Mouse (Mus musculus) liver, adult 2 months (tissue): ENCODE results near the gene Kif28. TPM values are rescaled to one million over a fixed set of nuclear protein-coding genes. Genes with fewer than 3 reads are reported as not detected.

ENCODE experiments used
- DNase-seq: peaks from one replicate; pipeline ENCODE4 v3.0.0-alpha.2; 2011; ENCODE audit warnings: low read depth, low spot score; ENCODE audit errors: extremely low read depth
- H3K27ac ChIP-seq: fragments of 200-500 bp; replicated peaks from 2 replicates; pipeline ENCODE4 v1.5.1; 2012; ENCODE audit warnings: low read depth, mild to moderate bottlenecking, control low read depth, inconsistent platforms, low read length; ENCODE audit not compliant: insufficient read depth
- H3K27me3 ChIP-seq: fragments of 200-500 bp; 2 replicates; pipeline ENCODE4 v1.6.1; 2012; ENCODE audit warnings: mild to moderate bottlenecking, moderate library complexity, low read length, inconsistent platforms; ENCODE audit not compliant: control insufficient read depth, insufficient read depth
- H3K36me3 ChIP-seq: fragments of 200-500 bp; 2 replicates; pipeline ENCODE4 v1.6.1; 2012; ENCODE audit warnings: low read length, inconsistent platforms; ENCODE audit not compliant: control insufficient read depth, insufficient read depth
- H3K4me1 ChIP-seq: fragments of 200-500 bp; 2 replicates; pipeline ENCODE4 v1.6.1; 2011; ENCODE audit warnings: low read length; ENCODE audit not compliant: control insufficient read depth, insufficient read depth
- H3K4me3 ChIP-seq: fragments of 200-500 bp; 2 replicates; pipeline ENCODE4 v1.5.1; 2011; ENCODE audit warnings: low read depth, mild to moderate bottlenecking, control low read depth, low read length, moderate library complexity; ENCODE audit not compliant: insufficient read depth
- H3K79me2 ChIP-seq: fragments of 200-500 bp; 2 replicates; pipeline ENCODE4 v1.6.1; 2012; ENCODE audit warnings: inconsistent platforms, mild to moderate bottlenecking, low read length, moderate library complexity; ENCODE audit not compliant: control insufficient read depth, insufficient read depth
- H3K9ac ChIP-seq: fragments of 200-500 bp; 2 replicates; pipeline ENCODE4 v1.6.1; 2012; ENCODE audit warnings: low read depth, mild to moderate bottlenecking, control low read depth, inconsistent platforms, low read length
- CTCF ChIP-seq: fragments of 200-500 bp; IDR thresholded peaks from 2 replicates; pipeline ENCODE4 v1.5.1; 2011; ENCODE audit warnings: low read depth, low read length, control low read depth
- POLR2A ChIP-seq: fragments of 200-500 bp; IDR thresholded peaks from 2 replicates; pipeline ENCODE4 v1.6.1; 2011; ENCODE audit warnings: low read length, control low read depth; ENCODE audit not compliant: insufficient read depth; ENCODE audit errors: extremely low read depth
- WGBS: fragments of 180-500 bp; shearing (Covaris S2); methylation state at CpG from one replicate; pipeline ENCODE4 v1.1.7; 2018; 5-methylcytosine and 5-hydroxymethylcytosine counted together
- polyA plus RNA-seq: library from polyadenylated mRNA; depleted of rRNA; stranded (reverse); fragments of >200 nt; gene quantifications from 2 replicates; pipeline ENCODE4 v1.2.3, GENCODE M21; 2012
- total RNA-seq: library from RNA; depleted of rRNA; stranded (reverse); fragments of >200 nt; gene quantifications from 2 replicates; pipeline ENCODE4 v1.2.3, GENCODE M21; 2014

Kif28 gene
- total and polyA plus RNA-seq, 2 experiments, result not detected

GRCm38 (mm10) chr1:179668013-179668805 is 76.9 kb downstream of the Kif28 start, which contains the start of gene Sccpdh:
Gene Sccpdh, plus strand, starts transcription at chr1:179668210.
- Histone ChIP-seq H3K4me1 (no peaks in the 10 kb centered on the region), H3K27ac (no peak within 1 kb of the TSS)

GRCm38 (mm10) chr1:179667450-179667849 is 77.6 kb downstream of the Kif28 start:
- Histone ChIP-seq H3K36me3 (no peaks in the 10 kb centered on the region), H3K27ac (no peak overlapping the region), H3K79me2 (no peaks in the 10 kb centered on the region), H3K9ac (peak overlapping the region; percentile 67), H3K27me3 (no peaks in the 10 kb centered on the region), H3K4me1 (no peaks in the 10 kb centered on the region), H3K4me3 (peak overlapping the region; percentile 74)
- no peak for DNase-seq
- TF ChIP-seq CTCF (no peak), POLR2A (no peak)
- WGBS, result 31% methylated on average over 7 of the region's 7 CpGs

More at GRCm38 (mm10) chr1:179668013-179668805, 76.9 kb downstream of the Kif28 start, which contains the start of gene Sccpdh:
- under 1% methylated on average over 84 of the region's 84 CpGs for WGBS
- Histone ChIP-seq H3K4me3 (peak within 1 kb of the TSS; percentile 74), H3K9ac (peak within 1 kb of the TSS; percentile 67), H3K36me3 (no peaks in the 10 kb centered on the region), H3K79me2 (no peaks in the 10 kb centered on the region), H3K27me3 (no peaks in the 10 kb centered on the region)
- TF ChIP-seq CTCF, result no peak
- no peak for TF ChIP-seq POLR2A
- peak; percentile 37 for DNase-seq

GRCm38 (mm10) chr1:179666971-179667370 is 78.1 kb downstream of the Kif28 start:
- H3K36me3 ChIP-seq, result no peaks in the 10 kb centered on the region
- H3K9ac ChIP-seq, result no peak overlapping the region
- H3K27me3 ChIP-seq, result no peaks in the 10 kb centered on the region
- 96% methylated on average over 2 of the region's 2 CpGs for WGBS
- H3K27ac ChIP-seq, result no peak overlapping the region
- H3K79me2 ChIP-seq, result no peaks in the 10 kb centered on the region
- no peaks in the 10 kb centered on the region for H3K4me1 ChIP-seq
- TF ChIP-seq CTCF, result no peak
- no peak for TF ChIP-seq POLR2A
- DNase-seq, result no peak
- no peak overlapping the region for H3K4me3 ChIP-seq

GRCm38 (mm10) chr1:179664309-179664930 is 80.7 kb downstream of the Kif28 start:
- Histone ChIP-seq H3K27ac (no peak overlapping the region), H3K36me3 (no peaks in the 10 kb centered on the region), H3K79me2 (no peaks in the 10 kb centered on the region), H3K4me3 (no peak overlapping the region), H3K9ac (no peak overlapping the region), H3K4me1 (no peaks in the 10 kb centered on the region), H3K27me3 (no peaks in the 10 kb centered on the region)
- no peak for TF ChIP-seq POLR2A
- no peak for TF ChIP-seq CTCF
- DNase-seq, result no peak
- 74% methylated on average over 4 of the region's 4 CpGs for WGBS

- DNase-seq, result no peak
- Histone ChIP-seq H3K4me3 (no peak overlapping the region), H3K36me3 (no peaks in the 10 kb centered on the region), H3K4me1 (no peaks in the 10 kb centered on the region), H3K27me3 (no peaks in the 10 kb centered on the region), H3K27ac (no peak overlapping the region), H3K79me2 (no peaks in the 10 kb centered on the region), H3K9ac (no peak overlapping the region)
- TF ChIP-seq POLR2A (no peak), CTCF (no peak)
- 91% methylated on average over 5 of the region's 5 CpGs for WGBS
Observed at GRCm38 (mm10) chr1:179663065-179663464, 82.0 kb downstream of the Kif28 start.

GRCm38 (mm10) chr1:179651224-179651623 is 93.8 kb downstream of the Kif28 start:
- H3K9ac ChIP-seq, result no peak overlapping the region
- DNase-seq, result no peak
- no peak overlapping the region for H3K4me3 ChIP-seq
- 84% methylated on average over 5 of the region's 5 CpGs for WGBS
- no peak overlapping the region for H3K27ac ChIP-seq
- H3K36me3 ChIP-seq, result no peaks in the 10 kb centered on the region
- H3K4me1 ChIP-seq, result no peaks in the 10 kb centered on the region
- H3K27me3 ChIP-seq, result no peaks in the 10 kb centered on the region
- TF ChIP-seq CTCF, result no peak
- TF ChIP-seq POLR2A, result no peak
- no peaks in the 10 kb centered on the region for H3K79me2 ChIP-seq
